Mouse (Mus musculus): ENCODE data around the gene Pcp2. TPM values are rescaled to one million over a fixed set of nuclear protein-coding genes. Genes with fewer than 3 reads are reported as not detected.

Pcp2 gene
- total RNA-seq, 2 experiments from 2014 or later: 0.92 TPM; not detected in 1

Other genes with a start within 250 kb of the Pcp2 start
- 10 to 100 TPM; 49.0 to 51.3 TPM for gene Arhgef18, start 232.5 kb downstream of the Pcp2 start, total RNA-seq (2021)
- gene Pex11g, start 157.9 kb downstream of the Pcp2 start, total RNA-seq (2021): 1 to 10 TPM in 1 of 2 experiments, under 1 TPM in 1; 0.97 to 1.7 TPM
- under 1 TPM in 1 of 2 experiments, not detected in 1; 0.20 TPM for gene Tex45, start 154.7 kb downstream of the Pcp2 start, total RNA-seq (2021)
- 10 to 100 TPM; 30.9 to 31.2 TPM for gene Zfp358, start 132.4 kb downstream of the Pcp2 start, total RNA-seq (2021)
- 10 to 100 TPM; 76.0 to 77.3 TPM for gene Mcoln1, start 125.1 kb downstream of the Pcp2 start, total RNA-seq (2021)
- 10 to 100 TPM; 71.8 to 76.2 TPM for gene Pnpla6, start 110.2 kb downstream of the Pcp2 start, total RNA-seq (2021)
- gene C330021F23Rik, start 57.6 kb downstream of the Pcp2 start, total RNA-seq (2021): not detected
- 10 to 100 TPM; 31.1 to 36.9 TPM for gene Camsap3, start 38.3 kb downstream of the Pcp2 start, total RNA-seq (2021)
- gene Xab2, start 4.2 kb downstream of the Pcp2 start, total RNA-seq (2021): 10 to 100 TPM; 39.6 to 41.2 TPM
- 10 to 100 TPM; 80.9 to 84.3 TPM for gene Pet100, start 4.0 kb downstream of the Pcp2 start, total RNA-seq (2021)
- 10 to 100 TPM; 43.6 to 52.5 TPM for gene Stxbp2, start 5.4 kb upstream of the Pcp2 start, total RNA-seq (2021)
- under 1 TPM; 0.74 to 0.79 TPM for gene Retn, start 30.2 kb upstream of the Pcp2 start, total RNA-seq (2021)
- gene Mcemp1, start 40.2 kb upstream of the Pcp2 start, total RNA-seq (2021): under 1 TPM in 1 of 2 experiments, not detected in 1; 0.23 TPM
- gene Fcor, start 46.8 kb upstream of the Pcp2 start, total RNA-seq (2021): 10 to 100 TPM; 12.9 to 14.8 TPM
- 10 to 100 TPM; 29.8 to 32.4 TPM for gene Trappc5, start 50.8 kb upstream of the Pcp2 start, total RNA-seq (2021)
- gene Fcer2a, start 68.6 kb upstream of the Pcp2 start, total RNA-seq (2021): not detected
- not detected for gene Clec4g, start 95.1 kb upstream of the Pcp2 start, total RNA-seq (2021)
- 1 to 10 TPM in 1 of 2 experiments, under 1 TPM in 1; 0.57 to 1.0 TPM for gene Cd209a, start 123.4 kb upstream of the Pcp2 start, total RNA-seq (2021)
- not detected for gene Cd209e, start 228.8 kb upstream of the Pcp2 start, total RNA-seq (2021)